Mouse (Mus musculus): Measurements from ENCODE around the gene Map7d2.

Gene Map7d2

GRCm38 (mm10) chrX:159509847-159510715, 95.7 kb downstream of the Map7d2 start:
- no peak for DNase-seq (ENCODE audit: low spot score)

DNA sequence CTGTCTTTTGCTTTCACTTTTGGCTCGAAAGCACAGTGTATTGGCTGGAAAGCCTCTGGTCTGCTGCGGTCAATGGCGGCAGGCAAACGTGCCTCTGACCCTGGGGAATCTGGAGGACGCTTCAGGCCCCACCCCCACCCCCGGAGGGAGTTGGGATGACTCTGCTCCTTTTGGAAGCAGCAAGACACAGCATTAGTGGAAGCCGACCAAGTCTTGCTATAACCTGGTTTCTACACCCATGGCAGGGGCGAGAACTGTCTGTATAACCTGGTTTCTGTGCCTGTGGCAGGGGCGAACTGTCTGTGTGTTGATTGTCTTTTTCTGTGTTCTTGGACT, 96.3 kb downstream of the Map7d2 start:
- no peak for DNase-seq (ENCODE audit: low spot score)

- no peak for DNase-seq (ENCODE audit: low spot score)
These were observed 101.2 kb downstream of the Map7d2 start for GRCm38 (mm10) chrX:159515599-159515998.

- DNase-seq (ENCODE audit: low spot score) = no peak
These were observed 107.4 kb downstream of the Map7d2 start for GRCm38 (mm10) chrX:159521780-159522179.

DNA sequence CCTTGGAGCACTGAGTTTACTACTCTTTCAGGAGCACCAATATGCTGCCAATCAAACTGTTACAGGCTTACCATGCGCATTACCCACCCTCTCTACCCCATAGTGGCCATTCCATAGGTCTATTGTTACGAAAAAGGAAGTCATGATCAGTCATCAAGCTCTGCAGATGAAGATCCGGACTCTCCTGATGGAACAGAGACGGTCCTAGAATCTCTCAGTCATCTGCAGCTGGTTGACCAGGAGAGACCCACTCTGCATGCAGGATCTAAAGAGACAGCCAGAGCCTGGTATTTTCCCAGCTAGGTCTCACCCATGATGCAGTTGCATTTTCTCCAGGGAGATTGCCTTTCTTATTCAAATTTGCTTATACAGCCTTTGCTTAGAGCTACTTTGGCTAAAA, 108.3 kb downstream of the Map7d2 start:
- DNase-seq (ENCODE audit: low spot score) = no peak

- no peak for DNase-seq (ENCODE audit: low spot score)
These were observed 112.0 kb downstream of the Map7d2 start, which contains the start of gene Bclaf3 for GRCm38 (mm10) chrX:159526388-159526787. Bclaf3 (plus strand) TSS chrX:159526688.

GRCm38 (mm10) chrX:159532427-159532810, 118.0 kb downstream of the Map7d2 start:
- DNase-seq (ENCODE audit: low spot score) = peak; percentile 95

DNA sequence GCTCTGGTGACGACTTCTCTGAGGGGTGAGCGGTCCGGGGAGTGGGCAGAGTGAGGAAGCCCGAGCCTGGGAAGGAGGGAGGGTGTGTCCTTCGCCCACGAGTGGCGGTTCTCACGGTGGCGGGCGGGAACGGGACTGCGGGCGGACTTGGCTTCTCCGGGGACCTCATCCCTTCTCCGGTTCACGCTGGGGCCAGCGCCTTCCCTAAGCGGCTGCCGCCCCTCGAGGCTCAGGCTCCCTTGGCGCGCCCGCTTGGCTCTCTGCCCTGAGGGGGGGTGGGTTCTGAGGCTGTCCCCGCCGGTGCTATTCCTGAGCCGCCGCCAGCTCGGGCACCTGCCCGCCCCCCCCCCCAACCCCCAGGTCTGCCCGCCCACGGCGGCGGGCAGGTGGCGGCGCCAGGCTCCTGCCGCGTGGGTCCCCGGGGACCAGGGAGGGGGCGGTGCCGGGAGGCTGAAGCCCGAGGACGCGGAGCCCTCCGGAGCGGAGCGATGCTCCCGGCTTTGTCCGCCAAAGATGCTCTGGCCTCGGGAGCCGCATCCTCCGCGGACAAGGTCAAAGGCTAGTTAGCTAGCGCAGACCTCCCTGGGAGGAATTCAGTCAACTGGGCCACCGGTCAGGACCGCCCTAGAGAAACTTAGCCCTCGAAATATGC, 118.6 kb downstream of the Map7d2 start:
- DNase-seq (ENCODE audit: low spot score) = peak; percentile 30

- DNase-seq (ENCODE audit: low spot score) = no peak
These were observed 127.6 kb downstream of the Map7d2 start for GRCm38 (mm10) chrX:159541936-159542335.

- no peak for DNase-seq (ENCODE audit: low spot score)
These were observed 132.7 kb downstream of the Map7d2 start for GRCm38 (mm10) chrX:159547093-159547492.

Data from ovary, postnatal 36 days (tissue).